Mouse (Mus musculus) adrenal gland (tissue): ENCODE measurements at regions not wholly inside any gene's neighbourhood (a gene's known extent, or its start where the extent isn't known, plus 50 kb on each side); places are given as distances from the start of the nearest gene placed in this dataset.

ENCODE experiments used
- intact Hi-C: fragments of 180-260 bp; cut with DNase I; formaldehyde crosslinking; loops from one replicate; pipeline ENCODE4 v1.15.1; 2025

DNA sequence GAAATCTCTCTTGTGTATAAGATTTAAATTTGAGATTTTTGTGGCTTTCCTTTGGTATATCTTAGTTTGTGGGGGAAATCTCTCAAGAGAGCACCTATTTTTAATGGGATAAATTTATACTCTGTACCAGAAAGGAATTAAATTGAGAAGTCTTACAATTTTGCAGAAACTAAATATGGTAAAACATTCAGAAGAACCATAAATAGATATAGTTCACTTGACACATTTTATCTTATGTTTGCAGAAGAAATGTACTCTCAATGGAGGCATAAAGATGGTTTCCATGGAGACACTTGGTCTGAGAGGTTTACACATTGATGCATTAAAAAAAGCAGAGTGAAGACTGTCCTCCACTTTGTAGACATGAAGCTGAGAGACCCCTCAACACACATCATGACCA, 86.9 kb downstream of the Ndufa10 start:
- intact Hi-C loops, result no loop called here

DNA sequence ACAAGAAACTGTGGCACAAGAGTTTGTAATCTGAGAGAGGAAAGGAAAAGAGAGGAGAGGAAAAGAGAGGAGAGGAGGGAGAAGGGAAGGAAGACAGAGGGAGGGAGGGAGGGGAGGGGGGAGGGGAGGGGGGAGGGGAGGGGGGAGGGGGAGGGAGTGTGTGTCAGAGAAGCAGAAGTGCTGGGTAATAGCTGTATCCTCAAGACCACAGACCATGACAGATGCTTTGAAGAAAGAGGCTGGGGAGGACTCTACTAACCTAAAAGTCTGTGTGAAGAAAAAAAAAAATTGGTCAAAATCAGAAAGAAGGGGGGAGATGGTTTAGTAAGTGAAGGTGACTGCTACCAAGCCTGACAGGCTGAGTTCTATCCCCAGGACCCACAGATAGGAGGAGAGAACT, 88.7 kb downstream of the Ndufa10 start:
- intact Hi-C loops, result no loop called here

DNA sequence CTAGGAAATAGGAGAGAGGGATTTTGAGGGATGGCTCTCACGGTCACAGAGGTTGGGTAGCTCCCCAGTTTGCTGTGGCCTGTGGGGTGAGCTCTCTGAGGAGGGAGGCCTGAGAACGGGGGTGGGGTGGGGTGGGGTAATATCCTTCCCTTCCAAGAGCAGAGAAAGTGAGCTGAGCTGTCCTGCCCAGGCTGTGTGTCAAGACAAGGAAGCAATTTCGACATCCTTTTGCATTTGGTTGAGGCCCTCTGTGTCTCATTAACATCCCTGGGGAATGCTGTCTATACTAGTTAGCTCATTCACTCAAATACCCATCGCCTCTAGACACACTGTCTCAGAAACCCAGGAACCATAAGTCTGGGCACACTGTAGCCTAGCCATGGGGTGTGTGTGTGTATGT, 89.9 kb downstream of the Ndufa10 start:
- intact Hi-C loops, result no loop called here

DNA sequence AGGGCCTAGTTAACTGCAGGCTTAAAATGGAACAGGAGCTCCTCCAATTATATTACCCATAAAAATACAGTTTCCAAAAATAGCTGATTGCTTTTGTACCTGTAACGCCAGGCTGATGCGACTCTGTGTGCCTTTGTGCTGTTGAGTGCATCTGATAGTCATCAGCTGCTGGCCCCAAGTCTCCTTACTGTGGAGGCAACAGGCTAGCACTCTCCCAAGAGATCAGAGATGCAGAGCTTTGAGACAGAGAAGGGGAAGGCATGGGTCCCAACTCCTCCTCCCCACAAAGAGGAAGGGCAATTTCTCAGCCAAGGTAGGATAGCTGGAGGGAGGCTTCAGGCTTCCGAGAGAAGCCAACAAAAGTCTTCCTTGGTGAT, 94.2 kb downstream of the Ndufa10 start:
- intact Hi-C loops, result no loop called here

DNA sequence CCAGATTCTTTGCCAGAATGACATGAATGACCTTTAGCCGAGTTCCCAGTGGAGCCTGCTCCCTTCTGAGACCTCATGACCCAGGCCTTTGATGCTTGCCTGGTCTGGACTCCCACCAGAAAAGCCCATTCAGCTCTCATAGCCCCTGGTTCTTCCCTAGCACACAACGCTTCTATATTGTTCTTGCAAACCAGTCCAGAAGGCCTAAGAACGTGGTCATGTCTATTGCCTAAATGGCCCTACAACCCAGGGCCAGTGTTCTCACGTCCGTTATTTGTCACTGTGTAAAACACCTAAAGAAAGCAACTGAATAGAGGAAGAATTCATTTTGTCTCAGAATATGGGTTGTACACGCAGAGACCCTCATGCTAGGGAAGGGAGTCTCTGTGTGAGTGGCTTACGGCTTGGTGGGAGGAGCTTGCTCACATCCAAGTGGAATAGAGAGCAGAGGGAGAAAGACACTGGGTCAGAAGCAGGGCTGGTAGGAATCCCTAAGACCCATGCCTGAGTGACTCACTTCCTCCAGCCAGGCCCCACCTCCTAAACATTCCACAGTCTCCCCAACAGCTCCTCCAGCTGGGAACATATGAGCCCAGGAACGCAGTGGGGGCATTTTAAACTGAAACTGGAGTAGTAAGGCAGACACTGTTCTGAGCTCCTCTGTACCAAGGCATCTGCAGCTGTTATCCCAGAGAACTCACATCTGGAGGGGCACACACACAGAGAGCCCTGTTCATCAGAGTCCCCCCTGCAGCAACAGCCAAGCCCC, 94.7 kb downstream of the Ndufa10 start:
- intact Hi-C loops, result no loop called here

DNA sequence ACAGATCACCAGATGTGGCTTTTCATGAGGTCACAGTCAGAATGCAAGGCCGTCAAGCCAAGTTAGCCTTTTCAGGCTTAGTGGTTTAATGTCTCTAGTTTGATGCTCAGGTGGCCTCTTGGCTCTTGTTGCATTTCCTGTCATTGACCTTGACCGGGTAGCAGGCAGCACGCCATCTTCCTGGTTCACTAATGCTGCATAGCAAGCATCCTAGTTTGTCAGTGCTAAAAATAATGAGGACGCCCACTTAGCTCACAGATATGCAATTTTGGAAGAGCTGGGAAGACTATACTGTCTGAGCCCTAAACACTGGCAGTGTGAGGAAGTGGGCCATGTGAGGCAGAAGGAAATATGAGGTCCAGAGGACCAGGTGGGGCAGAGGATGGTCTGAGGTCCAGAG, 97.2 kb downstream of the Ndufa10 start:
- intact Hi-C loops, result no loop called here

DNA sequence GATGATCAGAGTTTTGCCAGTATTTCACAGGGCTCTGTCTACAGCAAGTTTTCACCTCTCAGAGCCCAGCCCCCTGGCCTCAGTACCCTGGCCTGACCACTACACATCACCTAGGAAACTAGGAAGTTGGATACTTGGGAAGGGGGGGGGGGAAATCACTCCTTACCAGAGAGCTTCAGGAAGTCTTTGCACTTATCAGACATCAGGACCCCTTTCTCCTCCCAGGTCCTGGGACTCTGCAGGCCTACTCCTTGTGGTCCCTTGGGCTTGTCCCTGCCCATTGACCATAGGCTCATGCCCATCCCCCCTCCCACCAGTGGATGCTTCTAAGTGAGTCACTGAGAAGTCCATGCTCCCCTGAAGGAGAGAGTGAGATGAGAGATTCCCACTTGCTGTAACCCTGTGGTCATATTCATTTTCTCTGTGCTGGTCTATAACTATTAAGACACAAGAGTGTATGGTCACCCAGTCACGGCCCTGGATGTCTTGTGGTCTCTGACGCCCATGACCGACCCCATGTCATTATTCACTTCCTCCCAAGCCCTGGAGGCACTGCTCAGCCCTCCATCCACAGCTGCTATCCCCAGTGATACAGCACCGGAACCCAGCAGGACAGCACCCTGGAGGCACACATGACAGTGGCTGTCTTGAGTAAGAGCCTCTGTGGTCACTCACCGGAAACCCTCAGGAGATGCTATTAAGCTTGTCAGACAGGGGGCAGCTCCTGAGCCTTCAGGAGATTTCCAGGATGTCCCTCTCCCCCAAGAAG, 101.3 kb downstream of the Ndufa10 start:
- intact Hi-C loops, result no loop called here

DNA sequence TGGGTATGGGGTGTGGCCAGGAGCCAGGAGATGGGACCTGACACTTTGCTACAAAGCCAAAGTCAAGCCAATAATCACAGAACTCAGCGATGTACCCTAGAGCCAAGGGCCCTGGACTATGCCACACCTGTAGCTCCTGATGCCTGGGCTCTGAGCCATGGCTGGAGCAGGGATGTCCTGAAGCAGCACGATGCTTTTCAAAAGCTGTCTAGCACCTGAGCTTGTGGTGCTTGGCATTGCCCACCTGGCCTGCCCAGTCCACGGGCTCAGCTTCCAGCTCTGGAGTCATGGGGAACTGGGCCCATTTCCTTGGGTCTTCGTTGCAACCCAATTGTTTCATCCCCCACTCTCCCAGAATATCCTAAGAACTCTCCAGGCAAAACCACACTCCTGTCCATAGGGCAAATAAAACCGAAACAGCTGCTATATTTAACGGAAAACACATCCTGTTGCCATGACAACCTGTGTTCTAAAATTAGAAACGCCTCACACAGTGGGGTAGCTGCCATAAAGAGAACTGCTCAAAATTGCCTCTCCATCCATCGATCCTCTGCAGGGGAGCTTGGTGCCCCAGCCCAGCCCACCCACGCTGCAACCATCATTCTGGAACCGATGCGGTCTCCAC, 102.2 kb downstream of the Ndufa10 start:
- intact Hi-C loops, result no loop called here

DNA sequence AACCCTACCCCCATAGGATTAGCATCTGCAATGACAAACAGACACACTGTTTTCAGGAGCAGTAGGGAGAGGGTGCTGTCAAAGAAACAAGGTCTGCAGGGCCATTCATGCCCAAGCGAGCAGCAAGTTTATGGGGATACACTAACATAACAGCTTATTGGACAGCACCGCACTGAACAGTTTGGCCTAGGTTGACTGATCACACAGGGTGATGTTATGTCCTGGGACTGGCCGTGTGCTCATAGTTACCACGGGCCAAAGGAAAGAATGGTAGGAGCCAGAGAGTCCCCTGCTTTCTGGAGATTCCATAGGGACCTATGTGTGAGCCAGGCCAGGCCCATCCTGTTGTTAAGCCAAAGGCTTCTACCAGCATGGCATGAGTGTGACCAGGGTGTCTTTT, 102.8 kb downstream of the Ndufa10 start:
- intact Hi-C loops, result no loop called here

DNA sequence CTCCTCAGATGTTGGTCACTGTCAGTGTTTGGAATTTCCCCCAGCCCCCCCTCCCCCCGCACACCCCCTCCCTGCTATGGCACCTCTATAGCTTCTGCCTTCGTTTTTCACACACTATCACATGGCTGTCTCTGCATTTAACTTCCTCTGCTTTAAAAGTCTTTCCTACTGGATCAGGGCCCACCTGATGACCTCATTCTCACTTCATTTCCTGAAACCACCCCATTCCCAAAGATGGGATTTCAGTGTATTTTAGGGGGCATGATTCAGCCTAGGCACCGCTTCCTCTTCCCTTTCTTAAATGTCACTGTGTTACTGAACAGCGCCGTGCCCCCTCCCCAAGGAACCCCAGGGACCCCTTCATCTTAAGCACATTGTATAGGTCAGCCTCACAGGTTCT, 103.7 kb downstream of the Ndufa10 start:
- intact Hi-C loops, result loop anchor here (10.0 kb wide), 1 partner anchor 175 kb away; the partner anchor contains the start of gene Hdac4

DNA sequence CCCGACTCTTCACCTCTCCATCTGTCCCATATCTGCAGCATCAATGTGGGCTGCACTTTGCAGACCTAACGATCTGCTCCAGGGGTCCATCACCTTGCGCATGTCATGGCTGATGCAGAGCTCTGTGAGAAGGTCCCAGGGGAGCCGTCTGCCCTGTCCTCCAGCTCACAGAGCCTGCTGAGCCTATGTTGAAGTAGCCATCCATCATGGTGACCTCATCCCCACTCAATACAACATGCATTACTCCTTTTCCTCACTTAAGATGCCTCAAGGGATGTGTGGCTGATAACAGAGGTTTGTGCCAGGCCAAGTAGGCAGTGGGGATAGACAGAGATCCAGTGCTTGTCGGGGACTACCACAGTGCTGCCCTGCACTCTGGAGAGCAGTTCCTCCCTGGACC, 107.4 kb downstream of the Ndufa10 start:
- intact Hi-C loops, result loop anchor here (10.0 kb wide), 1 partner anchor 171 kb away; the partner anchor contains the start of gene Hdac4

DNA sequence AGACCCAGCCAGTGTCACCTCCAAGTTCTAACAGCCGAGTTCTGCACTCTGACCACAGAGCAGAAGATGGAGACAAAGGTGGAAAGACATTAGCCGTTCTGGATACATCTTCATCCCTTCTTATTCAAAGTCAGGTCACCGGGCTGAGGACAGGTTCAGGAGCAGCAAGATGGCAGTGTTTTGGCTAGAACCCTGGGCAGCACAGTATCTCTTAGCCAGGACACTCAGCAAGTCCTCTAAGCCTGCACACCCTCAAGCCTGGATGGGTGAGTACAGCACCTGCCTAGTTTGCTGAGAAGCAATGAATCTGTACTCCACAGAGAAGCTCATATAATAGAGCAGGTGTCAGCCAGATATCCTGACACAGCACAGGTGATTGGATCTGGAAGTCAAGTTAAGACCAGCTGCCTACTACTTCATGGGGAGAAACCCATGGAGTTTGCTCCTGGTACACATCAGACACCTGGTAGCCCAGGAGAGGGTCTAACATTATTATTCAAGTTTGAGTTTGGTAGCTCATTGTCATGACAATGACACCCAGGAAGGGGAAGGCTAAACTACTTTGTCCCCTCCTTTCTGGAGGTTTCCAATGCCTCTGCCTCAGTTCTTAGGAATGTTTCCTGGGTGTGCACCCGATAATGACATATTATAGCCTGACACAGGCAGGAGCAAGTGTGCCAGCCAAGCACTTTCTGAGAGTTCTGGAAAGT, 108.1 kb downstream of the Ndufa10 start:
- intact Hi-C loops, result loop anchor here (10.0 kb wide), 1 partner anchor 171 kb away; the partner anchor contains the start of gene Hdac4

DNA sequence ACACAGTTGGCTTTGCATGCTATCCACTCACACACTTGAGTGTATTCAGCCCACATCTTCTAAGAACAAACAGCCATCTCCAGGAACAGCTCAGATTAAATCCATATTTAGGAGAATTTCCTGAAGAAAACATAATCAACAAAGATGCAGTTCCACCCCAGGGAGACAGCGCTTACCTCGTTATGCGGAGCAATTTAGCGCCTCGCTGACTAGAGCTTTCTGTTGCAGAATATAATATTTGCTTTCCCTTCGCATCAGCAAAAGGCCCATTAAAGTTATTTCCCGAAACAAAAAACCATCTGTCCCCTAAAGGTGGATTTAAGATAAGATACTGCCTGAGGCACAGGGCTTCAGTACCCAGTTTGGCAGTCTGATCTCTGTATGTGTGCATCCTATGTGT, 112.0 kb downstream of the Ndufa10 start:
- intact Hi-C loops, result loop anchor here (5.0 to 10.0 kb wide), 2 partner anchors 91 to 167 kb away; partner anchors contain the start of gene Hdac4

DNA sequence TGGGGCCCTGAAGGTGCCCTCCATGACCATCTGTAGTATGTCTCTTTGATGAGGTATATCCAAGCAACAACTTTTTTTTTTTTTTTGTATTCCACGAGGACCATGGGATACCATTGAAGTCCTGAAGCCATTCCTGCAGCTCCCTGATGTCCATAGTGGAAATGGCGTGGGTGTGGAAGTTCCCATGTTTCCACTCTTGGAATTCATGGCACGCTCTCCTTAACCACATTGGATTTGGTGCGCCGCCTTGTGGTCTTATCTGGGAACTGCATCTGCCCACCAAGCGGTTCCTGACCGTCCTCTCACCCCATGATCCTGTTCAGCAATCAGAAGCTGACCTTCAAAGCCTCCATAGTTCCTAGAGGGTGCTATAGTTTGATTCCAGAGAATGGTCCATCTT, 113.4 kb downstream of the Ndufa10 start:
- intact Hi-C loops, result loop anchor here (5.0 to 10.0 kb wide), 2 partner anchors 92 to 165 kb away; partner anchors contain the start of gene Hdac4

DNA sequence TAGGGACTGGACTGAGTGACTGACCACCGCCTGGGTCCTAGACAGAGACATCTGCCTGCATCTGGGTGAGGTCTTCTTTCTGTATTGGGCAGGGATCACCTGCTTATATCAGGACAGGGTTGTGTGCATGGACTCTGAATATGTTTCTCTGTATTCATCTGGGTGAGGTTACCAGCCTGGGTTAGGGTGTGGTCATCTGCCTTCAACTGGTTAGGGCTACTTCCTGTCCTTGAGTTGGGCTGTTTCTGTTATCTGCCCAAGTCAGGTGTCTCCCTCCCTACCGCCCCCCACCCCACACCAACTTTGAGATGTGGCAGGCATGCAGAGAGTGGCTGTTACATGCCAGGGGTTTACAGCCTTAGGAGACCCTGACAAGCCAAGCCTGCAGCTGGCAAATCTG, 114.2 kb downstream of the Ndufa10 start:
- intact Hi-C loops, result loop anchor here (5.0 kb wide), 1 partner anchor 397 kb away; no protein-coding TSS in a partner anchor

DNA sequence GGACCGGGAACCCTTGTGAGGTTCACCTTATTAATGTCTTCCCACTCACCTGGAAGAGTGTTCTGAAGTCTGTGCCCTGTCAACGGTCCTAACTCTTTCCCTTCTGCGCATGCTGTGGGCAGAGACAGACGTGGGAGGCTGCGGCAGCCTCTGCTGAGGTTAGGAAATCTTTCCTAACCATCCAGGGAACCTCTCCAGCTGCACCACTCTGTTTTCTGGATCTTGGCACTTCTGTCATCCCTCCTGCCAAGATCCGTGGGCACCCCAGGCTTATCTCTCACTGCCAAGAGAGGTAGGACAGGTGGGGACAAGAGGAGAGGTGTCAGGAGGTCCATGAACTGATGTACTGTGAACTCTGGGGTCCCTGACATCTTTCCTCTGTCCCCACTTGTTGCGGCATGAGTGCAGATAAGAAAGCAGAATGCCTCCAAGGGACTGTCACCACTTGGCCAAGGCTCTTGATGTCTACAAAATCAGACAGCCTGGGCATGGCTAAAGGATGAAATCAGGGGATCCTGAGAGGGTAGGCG, 114.8 kb downstream of the Ndufa10 start:
- intact Hi-C loops, result loop anchor here (5.0 kb wide), 1 partner anchor 397 kb away; no protein-coding TSS in a partner anchor

DNA sequence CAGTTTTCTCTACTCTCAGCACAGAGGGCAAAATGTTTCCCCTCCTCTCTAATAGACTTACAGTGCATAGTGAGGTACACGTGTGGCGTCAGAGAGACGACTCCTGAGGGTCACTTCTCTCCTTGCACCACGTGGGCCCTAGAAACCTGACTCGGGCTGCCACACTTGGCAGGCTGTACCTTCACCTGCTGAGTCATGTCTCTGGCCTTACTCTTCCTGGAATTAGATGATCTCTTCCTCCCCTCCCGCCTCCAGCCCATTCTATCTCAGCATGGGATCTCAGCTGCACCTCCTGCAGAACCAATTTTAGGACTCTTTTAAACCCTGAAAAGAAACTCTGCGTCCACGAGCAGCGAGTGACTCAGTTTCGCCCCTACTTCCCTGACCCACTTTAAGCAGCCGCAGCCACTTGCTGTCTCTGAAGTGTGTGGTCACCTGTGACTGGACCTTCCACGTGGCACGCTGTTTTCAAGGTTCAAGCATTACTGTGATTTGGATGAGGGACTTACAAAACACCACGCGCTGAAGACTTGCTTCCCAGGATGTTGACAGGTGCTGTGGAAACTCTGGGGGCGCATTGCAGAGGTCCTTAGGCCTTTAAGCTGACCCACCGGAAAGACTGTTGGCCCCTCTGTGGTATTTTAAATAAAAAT, 125.2 kb downstream of the Ndufa10 start:
- intact Hi-C loops, result no loop called here

DNA sequence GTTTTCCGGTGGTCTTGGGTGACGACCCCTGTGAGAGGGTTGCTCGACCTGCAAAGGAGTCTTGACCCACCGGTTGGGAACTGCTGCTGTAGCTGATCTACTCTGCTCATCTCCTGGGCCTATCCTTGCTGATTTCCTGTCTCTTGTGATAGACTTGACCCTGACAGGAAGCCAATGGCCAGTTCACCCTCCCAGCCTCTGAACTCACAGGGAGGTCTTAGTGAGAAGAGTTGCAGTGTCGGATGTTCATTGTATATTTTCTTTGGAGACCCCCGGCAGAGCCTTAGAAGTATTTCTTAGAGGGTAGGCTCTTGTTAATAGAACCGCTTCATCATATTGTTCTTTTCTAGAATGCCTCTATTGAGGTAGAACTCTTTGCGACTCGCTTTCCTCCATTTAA, 126.0 kb downstream of the Ndufa10 start:
- intact Hi-C loops, result no loop called here

DNA sequence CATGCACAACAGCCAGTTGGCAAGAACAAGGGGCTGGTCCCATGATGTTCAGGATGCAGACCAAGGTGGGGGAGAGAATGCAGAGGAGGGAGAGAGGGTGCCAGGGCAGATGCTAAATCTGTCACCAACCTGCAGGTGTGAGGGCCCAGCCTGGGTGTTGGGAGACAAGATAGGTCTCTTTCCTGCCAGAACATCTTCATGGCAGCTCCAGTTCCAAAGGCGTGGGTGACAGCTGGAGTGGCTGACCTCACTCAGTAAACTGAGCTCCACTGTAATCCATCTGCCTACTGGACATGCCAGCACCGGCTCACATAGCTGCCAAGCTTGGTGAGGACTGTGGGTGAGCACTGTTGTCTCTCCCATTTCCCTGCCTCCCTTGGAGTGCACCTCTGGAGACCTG, 129.9 kb downstream of the Ndufa10 start:
- intact Hi-C loops, result no loop called here

DNA sequence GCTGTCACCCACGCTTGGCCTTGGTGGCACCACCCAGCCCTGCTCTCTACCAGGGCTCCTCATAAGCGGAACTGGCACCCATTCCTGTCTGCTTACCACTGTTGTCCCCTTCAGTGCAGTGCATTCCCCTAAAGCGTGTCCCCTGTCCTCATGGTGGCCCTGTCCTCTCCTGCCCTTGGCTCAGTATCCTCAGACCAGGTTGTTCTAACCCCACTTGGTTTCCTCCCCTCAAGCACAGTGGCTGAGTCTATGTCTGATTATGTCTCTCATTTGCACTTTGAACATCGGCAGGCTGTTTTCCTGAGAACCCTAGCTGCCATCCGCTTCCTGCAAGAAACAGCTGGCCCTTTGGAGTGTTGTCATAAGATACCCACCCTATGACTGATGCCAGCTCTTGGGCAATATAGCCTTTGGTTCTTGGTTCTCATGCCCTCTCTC, 130.5 kb downstream of the Ndufa10 start:
- intact Hi-C loops, result no loop called here
